Mouse (Mus musculus) embryonic fibroblast, embryonic 13.5 days (primary cell): ENCODE data around the gene Haus2. TPM values are rescaled to one million over a fixed set of nuclear protein-coding genes. Genes with fewer than 3 reads are reported as not detected.

Experiments
- H3K27ac ChIP-seq: 2 replicates; pipeline ENCODE4 v1.5.1; 2012; ENCODE audit warnings: low read length, control low read depth, inconsistent platforms; ENCODE audit not compliant: insufficient read depth
- H3K4me1 ChIP-seq: 2 replicates; pipeline ENCODE4 v1.6.1; 2011; ENCODE audit warnings: low read length; ENCODE audit not compliant: control insufficient read depth, insufficient read depth
- H3K4me3 ChIP-seq: 2 replicates; pipeline ENCODE4 v1.5.1; 2011; ENCODE audit warnings: mild to moderate bottlenecking, control low read depth, low read length; ENCODE audit not compliant: insufficient read depth
- CTCF ChIP-seq: IDR thresholded peaks from 2 replicates; pipeline ENCODE4 v1.5.1; 2011; ENCODE audit warnings: mild to moderate bottlenecking, control low read depth, low read length, moderate library complexity, borderline replicate concordance; ENCODE audit not compliant: insufficient read depth
- POLR2A ChIP-seq: IDR thresholded peaks from 2 replicates; pipeline ENCODE4 v1.6.1; 2011; ENCODE audit warnings: low read depth, mild to moderate bottlenecking, control low read depth, low read length, moderate library complexity
- polyA plus RNA-seq: library from polyadenylated mRNA; stranded (reverse); fragments of >200 nt; gene quantifications from 2 replicates; pipeline ENCODE4 v1.2.4, GENCODE M21; 2011; ENCODE audit warnings: low read depth; ENCODE audit not compliant: missing spikeins, insufficient read length

Haus2 gene
- polyA plus RNA-seq, 1 experiment: 26.0 TPM

GRCm38 (mm10) chr2:120631521-120631920 is 22.3 kb downstream of the Haus2 start:
- TF ChIP-seq POLR2A (no peak), CTCF (no peak)
- no peak overlapping the region for H3K27ac ChIP-seq

GRCm38 (mm10) chr2:120631957-120632356 is 22.8 kb downstream of the Haus2 start:
- no peak overlapping the region for H3K27ac ChIP-seq
- TF ChIP-seq CTCF (no peak), POLR2A (no peak)
- H3K4me1 ChIP-seq: 0 out of 2 replicates have a peak, but pooled peaks cover 5% of the 10 kb centered on the region
- H3K4me3 ChIP-seq: no peak overlapping the region

More at GRCm38 (mm10) chr2:120631521-120631920, 22.3 kb downstream of the Haus2 start:
- 0 out of 2 replicates have a peak, but pooled peaks cover 5% of the 10 kb centered on the region for H3K4me1 ChIP-seq
- H3K4me3 ChIP-seq: no peak overlapping the region

GRCm38 (mm10) chr2:120640835-120641234 is 31.7 kb downstream of the Haus2 start:
- TF ChIP-seq POLR2A (no peak), CTCF (no peak)
- Histone ChIP-seq H3K27ac (no peak overlapping the region), H3K4me3 (no peak overlapping the region), H3K4me1 (no peaks in the 10 kb centered on the region)

GRCm38 (mm10) chr2:120643836-120644235 is 34.7 kb downstream of the Haus2 start:
- H3K27ac ChIP-seq: peak overlapping the region; percentile 56
- no peak for TF ChIP-seq CTCF
- TF ChIP-seq POLR2A: no peak
- no peak overlapping the region for H3K4me3 ChIP-seq
- H3K4me1 ChIP-seq: no peaks in the 10 kb centered on the region; the same call in 1 of the 2 replicates

GRCm38 (mm10) chr2:120646777-120647176 is 37.6 kb downstream of the Haus2 start:
- Histone ChIP-seq H3K4me1 (peaks cover 2% of the 10 kb centered on the region), H3K4me3 (no peak overlapping the region), H3K27ac (peak overlapping the region; percentile 51)
- TF ChIP-seq CTCF (no peak), POLR2A (no peak)

- H3K4me3 ChIP-seq: no peak overlapping the region
- peak overlapping the region; percentile 95 for H3K27ac ChIP-seq
- peaks cover 11% of the 10 kb centered on the region for H3K4me1 ChIP-seq
- no peak for TF ChIP-seq CTCF
- TF ChIP-seq POLR2A: no peak
These were observed 43.2 kb downstream of the Haus2 start for GRCm38 (mm10) chr2:120652256-120652924.

- Histone ChIP-seq H3K4me3 (no peak overlapping the region), H3K4me1 (peaks cover 11% of the 10 kb centered on the region), H3K27ac (peak overlapping the region; percentile 95)
- TF ChIP-seq CTCF: no peak
- no peak for TF ChIP-seq POLR2A
These were observed 43.7 kb downstream of the Haus2 start for GRCm38 (mm10) chr2:120652925-120653284.

- no peak for TF ChIP-seq CTCF
- TF ChIP-seq POLR2A: no peak
These were observed 45.5 kb downstream of the Haus2 start for GRCm38 (mm10) chr2:120654693-120655092.

GRCm38 (mm10) chr2:120655905-120656304 is 46.7 kb downstream of the Haus2 start:
- Histone ChIP-seq H3K4me1 (peaks cover 15% of the 10 kb centered on the region), H3K27ac (no peak overlapping the region), H3K4me3 (no peak overlapping the region)
- no peak for TF ChIP-seq CTCF
- no peak for TF ChIP-seq POLR2A

More at GRCm38 (mm10) chr2:120654693-120655092, 45.5 kb downstream of the Haus2 start:
- Histone ChIP-seq H3K4me1 (peaks cover 15% of the 10 kb centered on the region), H3K4me3 (no peak overlapping the region), H3K27ac (no peak overlapping the region)

- Histone ChIP-seq H3K27ac (no peak overlapping the region), H3K4me1 (peaks cover 14% of the 10 kb centered on the region), H3K4me3 (no peak overlapping the region)
- no peak for TF ChIP-seq CTCF
- no peak for TF ChIP-seq POLR2A
These were observed 47.5 kb downstream of the Haus2 start for GRCm38 (mm10) chr2:120656711-120657110.

GRCm38 (mm10) chr2:120658486-120658885 is 49.3 kb downstream of the Haus2 start:
- Histone ChIP-seq H3K4me1 (peaks cover 6% of the 10 kb centered on the region), H3K4me3 (no peak overlapping the region), H3K27ac (no peak overlapping the region)
- TF ChIP-seq CTCF (no peak), POLR2A (no peak)
